Mouse (Mus musculus): ENCODE measurements around the gene Sema4g. TPM values are rescaled to one million over a fixed set of nuclear protein-coding genes. Genes with fewer than 3 reads are reported as not detected.
A peak's percentile ranks its signal among the peaks of the same experiment; 100 is the strongest.

Sema4g gene
- total and polyA plus RNA-seq, 3 experiments, result 0.13 to 0.30 (median 0.22) TPM

GRCm38 (mm10) chr19:44987851-44988250 lies 1.1 kb upstream of the Sema4g start:
- ATAC-seq (ENCODE audit: extremely low read depth, insufficient number of reproducible peaks, low FRiP score, poor library complexity, severe bottlenecking), result no peak
- Histone ChIP-seq H3K4me3 (ENCODE audit: low read depth, low read length) (no peak overlapping the region), H3K36me3 (replicated peaks) (peaks cover 13% of the 10 kb centered on the region), H3K4me1 (ENCODE audit: insufficient read depth, low read depth, low read length) (peaks cover 34% of the 10 kb centered on the region), H3K9me3 (replicated peaks) (no peaks in the 10 kb centered on the region), H3K27me3 (ENCODE audit: insufficient read depth, low read length) (peaks cover 49% of the 10 kb centered on the region)
- TF ChIP-seq POLR2AphosphoS5 (IDR thresholded peaks at IDR 0.05; ENCODE audit: insufficient replicate concordance, low read depth, low read length) (no peak), CTCF (IDR thresholded peaks at IDR 0.05; ENCODE audit: low read depth, low read length) (no peak), TAL1 (conservative IDR thresholded peaks at IDR 0.05; ENCODE audit: low read depth, low read length) (no peak), GATA2 (IDR thresholded peaks at IDR 0.05; ENCODE audit: borderline replicate concordance, low read depth, low read length) (no peak), GATA1 (IDR thresholded peaks at IDR 0.05; ENCODE audit: borderline replicate concordance, low read length) (no peak)
- DNase-seq (ENCODE audit: low spot score), result no peak

- TF ChIP-seq GATA2 (IDR thresholded peaks at IDR 0.05; ENCODE audit: borderline replicate concordance, low read depth, low read length) (no peak), POLR2AphosphoS5 (IDR thresholded peaks at IDR 0.05; ENCODE audit: insufficient replicate concordance, low read depth, low read length) (no peak), GATA1 (IDR thresholded peaks at IDR 0.05; ENCODE audit: borderline replicate concordance, low read length) (no peak), TAL1 (conservative IDR thresholded peaks at IDR 0.05; ENCODE audit: low read depth, low read length) (no peak), CTCF (IDR thresholded peaks at IDR 0.05; ENCODE audit: low read depth, low read length) (no peak)
- no peak for ATAC-seq (ENCODE audit: extremely low read depth, insufficient number of reproducible peaks, low FRiP score, poor library complexity, severe bottlenecking)
- Histone ChIP-seq H3K27me3 (ENCODE audit: insufficient read depth, low read length) (peaks cover 52% of the 10 kb centered on the region), H3K4me3 (ENCODE audit: low read depth, low read length) (no peak overlapping the region), H3K9me3 (replicated peaks) (no peaks in the 10 kb centered on the region), H3K4me1 (ENCODE audit: insufficient read depth, low read depth, low read length) (peaks cover 34% of the 10 kb centered on the region), H3K36me3 (replicated peaks) (peaks cover 10% of the 10 kb centered on the region)
- DNase-seq (ENCODE audit: low spot score), result no peak
Measured at GRCm38 (mm10) chr19:44988321-44988720, 580 bp upstream of the Sema4g start.

GRCm38 (mm10) chr19:44989567-44990495 lies 930 bp downstream of the Sema4g start:
- Histone ChIP-seq H3K36me3 (replicated peaks) (peaks cover under 1% of the 10 kb centered on the region), H3K4me1 (ENCODE audit: insufficient read depth, low read depth, low read length) (peaks cover 34% of the 10 kb centered on the region), H3K4me3 (ENCODE audit: low read depth, low read length) (peak overlapping the region; percentile 69; the same call in 1 of the 2 replicates), H3K27me3 (ENCODE audit: insufficient read depth, low read length) (peaks cover 58% of the 10 kb centered on the region), H3K9me3 (replicated peaks) (no peaks in the 10 kb centered on the region)
- TF ChIP-seq CTCF (IDR thresholded peaks at IDR 0.05; ENCODE audit: low read depth, low read length) (no peak), GATA1 (IDR thresholded peaks at IDR 0.05; ENCODE audit: borderline replicate concordance, low read length) (no peak), GATA2 (IDR thresholded peaks at IDR 0.05; ENCODE audit: borderline replicate concordance, low read depth, low read length) (no peak), POLR2AphosphoS5 (IDR thresholded peaks at IDR 0.05; ENCODE audit: insufficient replicate concordance, low read depth, low read length) (no peak), TAL1 (conservative IDR thresholded peaks at IDR 0.05; ENCODE audit: low read depth, low read length) (no peak)
- no peak for ATAC-seq (ENCODE audit: extremely low read depth, insufficient number of reproducible peaks, low FRiP score, poor library complexity, severe bottlenecking)
- no peak for DNase-seq (ENCODE audit: low spot score)

GRCm38 (mm10) chr19:44991031-44991430 lies 2.1 kb downstream of the Sema4g start:
- H3K4me3 ChIP-seq (ENCODE audit: low read depth, low read length), result no peak overlapping the region
- no peak for ATAC-seq (ENCODE audit: extremely low read depth, insufficient number of reproducible peaks, low FRiP score, poor library complexity, severe bottlenecking)
- TF ChIP-seq GATA1 (IDR thresholded peaks at IDR 0.05; ENCODE audit: borderline replicate concordance, low read length) (no peak), GATA2 (IDR thresholded peaks at IDR 0.05; ENCODE audit: borderline replicate concordance, low read depth, low read length) (no peak), POLR2AphosphoS5 (IDR thresholded peaks at IDR 0.05; ENCODE audit: insufficient replicate concordance, low read depth, low read length) (no peak), CTCF (IDR thresholded peaks at IDR 0.05; ENCODE audit: low read depth, low read length) (no peak), TAL1 (conservative IDR thresholded peaks at IDR 0.05; ENCODE audit: low read depth, low read length) (no peak)
- H3K36me3 ChIP-seq (replicated peaks), result no peaks in the 10 kb centered on the region
- H3K4me1 ChIP-seq (ENCODE audit: insufficient read depth, low read depth, low read length), result peaks cover 27% of the 10 kb centered on the region
- H3K27me3 ChIP-seq (ENCODE audit: insufficient read depth, low read length), result peaks cover 66% of the 10 kb centered on the region
- no peaks in the 10 kb centered on the region for H3K9me3 ChIP-seq (replicated peaks)
- no peak for DNase-seq (ENCODE audit: low spot score)

- DNase-seq (ENCODE audit: low spot score) (no peak), ATAC-seq (ENCODE audit: extremely low read depth, insufficient number of reproducible peaks, low FRiP score, poor library complexity, severe bottlenecking) (no peak)
- Histone ChIP-seq H3K4me1 (ENCODE audit: insufficient read depth, low read depth, low read length) (peaks cover 31% of the 10 kb centered on the region), H3K9me3 (replicated peaks) (no peaks in the 10 kb centered on the region), H3K27me3 (ENCODE audit: insufficient read depth, low read length) (peaks cover 71% of the 10 kb centered on the region), H3K36me3 (replicated peaks) (no peaks in the 10 kb centered on the region), H3K4me3 (ENCODE audit: low read depth, low read length) (no peak overlapping the region)
- TF ChIP-seq GATA1 (IDR thresholded peaks at IDR 0.05; ENCODE audit: borderline replicate concordance, low read length), result no peak
- TF ChIP-seq POLR2AphosphoS5 (IDR thresholded peaks at IDR 0.05; ENCODE audit: insufficient replicate concordance, low read depth, low read length), result no peak
- no peak for TF ChIP-seq GATA2 (IDR thresholded peaks at IDR 0.05; ENCODE audit: borderline replicate concordance, low read depth, low read length)
- TF ChIP-seq TAL1 (conservative IDR thresholded peaks at IDR 0.05; ENCODE audit: low read depth, low read length), result no peak
- no peak for TF ChIP-seq CTCF (IDR thresholded peaks at IDR 0.05; ENCODE audit: low read depth, low read length)
Measured at GRCm38 (mm10) chr19:44992246-44992645, 3.3 kb downstream of the Sema4g start.

- H3K9me3 ChIP-seq (replicated peaks), result no peaks in the 10 kb centered on the region
- DNase-seq (ENCODE audit: low spot score) (no peak), ATAC-seq (ENCODE audit: extremely low read depth, insufficient number of reproducible peaks, low FRiP score, poor library complexity, severe bottlenecking) (no peak)
- peaks cover 36% of the 10 kb centered on the region for H3K4me1 ChIP-seq (ENCODE audit: insufficient read depth, low read depth, low read length)
- peaks cover 75% of the 10 kb centered on the region for H3K27me3 ChIP-seq (ENCODE audit: insufficient read depth, low read length)
- TF ChIP-seq POLR2AphosphoS5 (IDR thresholded peaks at IDR 0.05; ENCODE audit: insufficient replicate concordance, low read depth, low read length) (no peak), GATA2 (IDR thresholded peaks at IDR 0.05; ENCODE audit: borderline replicate concordance, low read depth, low read length) (no peak), CTCF (IDR thresholded peaks at IDR 0.05; ENCODE audit: low read depth, low read length) (no peak), TAL1 (conservative IDR thresholded peaks at IDR 0.05; ENCODE audit: low read depth, low read length) (no peak), GATA1 (IDR thresholded peaks at IDR 0.05; ENCODE audit: borderline replicate concordance, low read length) (no peak)
- H3K36me3 ChIP-seq (replicated peaks), result no peaks in the 10 kb centered on the region
- H3K4me3 ChIP-seq (ENCODE audit: low read depth, low read length), result no peak overlapping the region
Measured at GRCm38 (mm10) chr19:44992712-44993111, 3.8 kb downstream of the Sema4g start.

Data from G1E (cell line).